Mouse (Mus musculus) neural tube, embryonic 13.5 days (tissue): ENCODE measurements at regions not wholly inside any gene's neighbourhood (a gene's known extent, or its start where the extent isn't known, plus 50 kb on each side); places are given as distances from the start of the nearest gene placed in this dataset.

Experiments used
- ATAC-seq: fragments of 200-750 bp; cut with Nextera tagmentation; 2 replicates; pipeline ENCODE4 v1.8.0; 2017; ENCODE audit warnings: low read depth, mild to moderate bottlenecking, moderate TSS enrichment, moderate library complexity
- H3K27ac ChIP-seq: fragments of 300-500 bp; sonication (generic); replicated peaks from 2 replicates; pipeline ENCODE4 v1.5.1; 2015; ENCODE audit warnings: moderate library complexity, mild to moderate bottlenecking, inconsistent platforms
- H3K27me3 ChIP-seq: fragments of 300-500 bp; sonication (generic); 2 replicates; pipeline ENCODE4 v1.6.1; 2015; ENCODE audit warnings: mild to moderate bottlenecking, inconsistent platforms
- H3K36me3 ChIP-seq: fragments of 300-500 bp; sonication (generic); 2 replicates; pipeline ENCODE4 v1.6.1; 2015; ENCODE audit warnings: mild to moderate bottlenecking, inconsistent platforms
- H3K4me1 ChIP-seq: fragments of 300-500 bp; sonication (generic); replicated peaks from 2 replicates; pipeline ENCODE4 v1.6.1; 2015; ENCODE audit warnings: inconsistent platforms
- H3K4me2 ChIP-seq: fragments of 300-500 bp; sonication (generic); 2 replicates; pipeline ENCODE4 v1.6.1; 2015; ENCODE audit warnings: inconsistent platforms, mild to moderate bottlenecking, moderate library complexity
- H3K4me3 ChIP-seq: fragments of 300-500 bp; sonication (generic); 2 replicates; pipeline ENCODE4 v1.5.1; 2015; ENCODE audit warnings: mild to moderate bottlenecking, inconsistent platforms
- H3K9ac ChIP-seq: fragments of 300-500 bp; sonication (generic); 2 replicates; pipeline ENCODE4 v1.6.1; 2015; ENCODE audit warnings: moderate library complexity, mild to moderate bottlenecking, inconsistent platforms
- H3K9me3 ChIP-seq: fragments of 300-500 bp; sonication (generic); 2 replicates; pipeline ENCODE4 v1.6.1; 2016; ENCODE audit warnings: inconsistent platforms
- WGBS: fragments of 180-500 bp; shearing (Covaris S2); methylation state at CpG from one replicate; pipeline ENCODE4 v1.1.7; 2015; 5-methylcytosine and 5-hydroxymethylcytosine counted together

DNA sequence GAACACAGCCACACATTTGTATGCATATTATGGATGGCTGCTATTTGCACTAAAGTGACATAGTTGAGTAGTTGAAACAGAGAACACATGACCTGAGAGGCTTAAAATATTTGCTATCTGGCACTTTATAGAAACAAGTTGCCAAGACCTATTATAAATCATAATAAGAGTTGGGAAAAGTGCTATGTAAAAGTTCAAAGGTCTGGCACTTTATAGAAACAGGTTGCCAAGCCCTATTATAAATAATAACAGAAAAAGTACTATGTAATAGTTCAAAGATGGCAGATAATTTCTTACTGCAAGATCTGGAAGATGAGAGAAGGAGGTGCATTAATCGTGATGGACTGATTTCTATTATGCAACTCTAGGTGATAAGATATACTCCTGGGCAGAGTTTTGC, 320.2 kb downstream of the Tfap2b start:
- H3K9ac ChIP-seq, result no peak overlapping the region
- H3K27ac ChIP-seq, result no peak overlapping the region
- no peaks in the 10 kb centered on the region for H3K9me3 ChIP-seq
- no peaks in the 10 kb centered on the region for H3K27me3 ChIP-seq
- no peak overlapping the region for H3K4me2 ChIP-seq
- H3K4me3 ChIP-seq, result no peak overlapping the region
- 89% methylated on average over 1 of the region's 1 CpGs for WGBS
- H3K36me3 ChIP-seq, result no peaks in the 10 kb centered on the region
- no peaks in the 10 kb centered on the region for H3K4me1 ChIP-seq
- no peak for ATAC-seq

- no peak for ATAC-seq
- Histone ChIP-seq H3K36me3 (no peaks in the 10 kb centered on the region), H3K9ac (no peak overlapping the region), H3K27ac (no peak overlapping the region), H3K27me3 (no peaks in the 10 kb centered on the region), H3K4me3 (no peak overlapping the region), H3K9me3 (no peaks in the 10 kb centered on the region), H3K4me2 (no peak overlapping the region), H3K4me1 (no peaks in the 10 kb centered on the region)
- 75% methylated on average over 1 of the region's 1 CpGs for WGBS
These were observed 322.7 kb downstream of the Tfap2b start for GRCm38 (mm10) chr1:19531406-19531805.

GRCm38 (mm10) chr1:19534990-19535389, 326.3 kb downstream of the Tfap2b start:
- Histone ChIP-seq H3K4me1 (no peaks in the 10 kb centered on the region), H3K27me3 (no peaks in the 10 kb centered on the region), H3K27ac (no peak overlapping the region), H3K9me3 (no peaks in the 10 kb centered on the region), H3K4me3 (no peak overlapping the region), H3K9ac (no peak overlapping the region), H3K36me3 (no peaks in the 10 kb centered on the region), H3K4me2 (no peak overlapping the region)
- 32% methylated on average over 2 of the region's 2 CpGs for WGBS
- no peak for ATAC-seq

DNA sequence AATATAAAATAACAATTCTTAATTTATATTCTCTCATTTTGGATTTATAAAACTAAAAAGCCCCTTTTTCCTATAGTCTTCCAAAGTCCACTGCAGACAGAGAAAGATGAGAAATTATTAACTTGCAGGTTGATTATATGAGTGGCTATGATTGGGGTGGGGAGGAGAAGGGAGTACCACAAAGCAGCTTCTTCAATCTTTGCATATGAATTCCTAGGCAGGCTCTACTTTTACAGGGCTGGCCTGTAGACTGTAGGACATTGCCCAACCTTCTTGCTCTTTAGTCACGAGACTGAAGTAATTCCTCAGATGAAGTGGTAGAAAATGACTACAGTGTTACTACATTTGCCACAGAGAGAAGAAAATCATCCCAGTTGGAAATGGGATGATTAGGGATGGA, 334.3 kb downstream of the Tfap2b start:
- no peak for ATAC-seq

DNA sequence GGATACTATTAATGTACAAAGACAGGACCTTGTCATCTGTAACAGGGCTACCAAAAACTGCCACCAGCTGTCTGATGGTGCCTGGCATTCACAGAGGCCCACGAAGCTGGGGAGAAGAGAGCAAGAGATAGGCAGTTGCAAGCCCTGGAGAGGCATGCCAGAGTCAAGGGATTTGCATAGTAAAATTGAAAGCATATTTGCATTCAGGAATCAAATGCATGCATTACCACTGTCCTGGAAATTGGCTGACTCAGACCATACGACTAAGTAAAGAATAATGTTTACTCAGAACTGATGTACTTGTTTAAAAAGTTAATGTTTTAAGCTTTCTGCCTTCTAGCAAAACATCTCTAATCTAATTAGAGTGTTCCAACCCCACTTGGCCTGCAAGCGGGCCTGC, 357.0 kb downstream of the Tfap2b start:
- Histone ChIP-seq H3K4me3 (no peak overlapping the region), H3K27ac (no peak overlapping the region), H3K9ac (no peak overlapping the region), H3K27me3 (no peaks in the 10 kb centered on the region), H3K9me3 (no peaks in the 10 kb centered on the region), H3K36me3 (no peaks in the 10 kb centered on the region), H3K4me2 (no peak overlapping the region), H3K4me1 (no peaks in the 10 kb centered on the region)
- 73% methylated on average over 3 of the region's 3 CpGs for WGBS
- no peak for ATAC-seq

More for the DNA sequence above, 334.3 kb downstream of the Tfap2b start:
- Histone ChIP-seq H3K27me3 (no peaks in the 10 kb centered on the region), H3K9ac (no peak overlapping the region), H3K27ac (no peak overlapping the region), H3K4me3 (no peak overlapping the region), H3K9me3 (no peaks in the 10 kb centered on the region), H3K4me2 (no peak overlapping the region), H3K4me1 (no peaks in the 10 kb centered on the region), H3K36me3 (no peaks in the 10 kb centered on the region)
- WGBS, result 78% methylated on average over 1 of the region's 1 CpGs

- Histone ChIP-seq H3K27ac (no peak overlapping the region), H3K4me1 (no peaks in the 10 kb centered on the region), H3K4me2 (no peak overlapping the region), H3K27me3 (no peaks in the 10 kb centered on the region), H3K36me3 (no peaks in the 10 kb centered on the region), H3K9me3 (no peaks in the 10 kb centered on the region), H3K4me3 (no peak overlapping the region), H3K9ac (no peak overlapping the region)
- ATAC-seq, result no peak
- WGBS, result 65% methylated on average over 12 of the region's 12 CpGs
These were observed 374.6 kb downstream of the Tfap2b start for GRCm38 (mm10) chr1:19583071-19584034.

- Histone ChIP-seq H3K4me1 (no peaks in the 10 kb centered on the region), H3K27me3 (no peaks in the 10 kb centered on the region), H3K36me3 (no peaks in the 10 kb centered on the region), H3K27ac (no peak overlapping the region), H3K4me2 (no peak overlapping the region), H3K4me3 (no peak overlapping the region), H3K9ac (no peak overlapping the region), H3K9me3 (no peaks in the 10 kb centered on the region)
- 73% methylated on average over 7 of the region's 7 CpGs for WGBS
- ATAC-seq, result no peak
These were observed 396.8 kb downstream of the Tfap2b start for GRCm38 (mm10) chr1:19605506-19605905.

GRCm38 (mm10) chr1:19615688-19616087, 407.0 kb downstream of the Tfap2b start:
- Histone ChIP-seq H3K4me3 (no peak overlapping the region), H3K36me3 (no peaks in the 10 kb centered on the region), H3K4me1 (no peaks in the 10 kb centered on the region), H3K9me3 (no peaks in the 10 kb centered on the region), H3K27me3 (no peaks in the 10 kb centered on the region), H3K9ac (no peak overlapping the region), H3K4me2 (no peak overlapping the region), H3K27ac (no peak overlapping the region)
- 55% methylated on average over 4 of the region's 4 CpGs for WGBS
- ATAC-seq, result no peak

DNA sequence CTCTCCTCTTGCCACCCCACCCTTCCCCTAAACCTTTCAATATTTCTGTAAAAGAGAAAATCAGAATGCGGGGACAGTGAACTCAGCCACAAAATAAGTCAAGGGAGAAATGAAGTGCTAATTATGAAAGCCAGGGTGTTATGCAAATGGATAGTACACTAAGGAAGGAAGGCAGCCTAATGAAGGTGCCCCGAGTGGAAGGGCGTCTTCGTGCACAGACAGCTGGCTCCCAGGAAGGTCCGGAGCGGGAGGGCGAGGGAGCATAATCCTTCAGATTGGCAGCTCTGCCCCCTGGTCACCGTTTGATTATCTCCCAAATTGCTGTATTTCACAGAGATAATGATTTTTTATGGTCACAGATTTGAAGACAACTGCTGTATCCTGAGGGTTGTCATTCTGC, 430.4 kb downstream of the Tfap2b start:
- no peak overlapping the region for H3K27ac ChIP-seq
- no peak overlapping the region for H3K9ac ChIP-seq
- H3K4me1 ChIP-seq, result no peaks in the 10 kb centered on the region
- no peak overlapping the region for H3K4me2 ChIP-seq
- H3K9me3 ChIP-seq, result no peaks in the 10 kb centered on the region
- H3K27me3 ChIP-seq, result no peaks in the 10 kb centered on the region
- 58% methylated on average over 8 of the region's 8 CpGs for WGBS
- no peak overlapping the region for H3K4me3 ChIP-seq
- no peak for ATAC-seq
- no peaks in the 10 kb centered on the region for H3K36me3 ChIP-seq

- no peak for ATAC-seq
- no peak overlapping the region for H3K27ac ChIP-seq
- H3K36me3 ChIP-seq, result no peaks in the 10 kb centered on the region
- H3K9ac ChIP-seq, result no peak overlapping the region
- no peaks in the 10 kb centered on the region for H3K4me1 ChIP-seq
- no peak overlapping the region for H3K4me3 ChIP-seq
- no peaks in the 10 kb centered on the region for H3K27me3 ChIP-seq
- H3K9me3 ChIP-seq, result no peaks in the 10 kb centered on the region
- 83% methylated on average over 2 of the region's 2 CpGs for WGBS
- no peak overlapping the region for H3K4me2 ChIP-seq
These were observed 439.2 kb downstream of the Tfap2b start for GRCm38 (mm10) chr1:19647713-19648589.

DNA sequence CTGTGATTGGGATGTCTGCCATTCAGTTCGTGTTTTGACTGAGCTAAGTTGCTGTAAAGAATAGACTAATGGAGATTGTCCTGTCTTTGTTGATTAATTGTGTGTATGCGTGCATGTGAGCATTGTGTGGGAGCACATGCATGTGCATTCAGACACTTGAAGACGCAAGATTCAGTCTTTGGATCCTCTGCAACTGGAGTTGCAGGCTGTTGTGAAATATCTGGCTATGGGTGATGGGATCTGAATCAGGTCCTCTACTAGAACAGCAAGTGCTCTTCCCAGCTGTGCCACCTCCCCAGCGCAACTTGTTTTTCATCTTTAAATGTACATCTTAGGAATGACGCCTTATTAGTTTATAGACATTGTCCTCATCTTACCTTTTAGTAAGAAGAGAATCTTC, 453.4 kb downstream of the Tfap2b start:
- Histone ChIP-seq H3K27me3 (no peaks in the 10 kb centered on the region), H3K36me3 (no peaks in the 10 kb centered on the region), H3K27ac (no peak overlapping the region), H3K4me2 (no peak overlapping the region), H3K4me3 (no peak overlapping the region), H3K4me1 (no peaks in the 10 kb centered on the region), H3K9ac (no peak overlapping the region), H3K9me3 (no peaks in the 10 kb centered on the region)
- no peak for ATAC-seq
- WGBS, result 86% methylated on average over 5 of the region's 5 CpGs

GRCm38 (mm10) chr1:19662779-19663178, 454.1 kb downstream of the Tfap2b start:
- WGBS, result 90% methylated on average over 2 of the region's 2 CpGs

More at GRCm38 (mm10) chr1:19662779-19663178, 454.1 kb downstream of the Tfap2b start:
- Histone ChIP-seq H3K27ac (no peak overlapping the region), H3K4me3 (no peak overlapping the region), H3K9me3 (no peaks in the 10 kb centered on the region), H3K36me3 (no peaks in the 10 kb centered on the region), H3K9ac (no peak overlapping the region), H3K4me2 (no peak overlapping the region), H3K4me1 (no peaks in the 10 kb centered on the region), H3K27me3 (no peaks in the 10 kb centered on the region)
- no peak for ATAC-seq
